Mouse (Mus musculus) layer of hippocampus, postnatal 14 days (tissue): ENCODE measurements at regions not wholly inside any gene's neighbourhood (a gene's known extent, or its start where the extent isn't known, plus 50 kb on each side); places are given as distances from the start of the nearest gene placed in this dataset.
A peak's percentile ranks its signal among the peaks of the same experiment; 100 is the strongest.

ENCODE experiments used
- DNase-seq, 2 experiments: peaks; one replicate each; pipeline ENCODE4 v3.0.0; 2021 to 2022; ENCODE audit warnings: low spot score in 2 of 2, mixed read lengths in 1 of 2

DNA sequence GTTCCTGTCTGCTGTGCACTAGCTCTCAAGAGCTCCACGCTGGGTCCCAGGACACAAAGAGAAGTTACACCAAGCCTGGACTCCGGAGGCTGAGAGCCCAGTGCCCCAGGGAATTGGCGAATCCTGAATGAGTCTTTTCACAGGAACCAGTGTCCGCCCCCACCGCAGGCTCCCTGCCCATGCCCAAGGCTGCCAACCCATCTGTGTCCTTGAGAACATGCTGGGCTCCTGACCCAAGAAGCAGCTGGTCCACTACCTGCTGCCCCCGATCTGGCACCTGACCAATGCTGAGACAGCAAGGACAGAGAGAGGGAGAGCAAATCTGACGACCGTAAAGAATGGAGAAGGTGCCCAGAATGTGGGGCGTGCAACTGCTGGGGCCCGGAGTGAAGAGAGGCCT is 85.2 kb upstream of the Cplx2 start:
- peak; percentile 85 to 90 for DNase-seq

DNA sequence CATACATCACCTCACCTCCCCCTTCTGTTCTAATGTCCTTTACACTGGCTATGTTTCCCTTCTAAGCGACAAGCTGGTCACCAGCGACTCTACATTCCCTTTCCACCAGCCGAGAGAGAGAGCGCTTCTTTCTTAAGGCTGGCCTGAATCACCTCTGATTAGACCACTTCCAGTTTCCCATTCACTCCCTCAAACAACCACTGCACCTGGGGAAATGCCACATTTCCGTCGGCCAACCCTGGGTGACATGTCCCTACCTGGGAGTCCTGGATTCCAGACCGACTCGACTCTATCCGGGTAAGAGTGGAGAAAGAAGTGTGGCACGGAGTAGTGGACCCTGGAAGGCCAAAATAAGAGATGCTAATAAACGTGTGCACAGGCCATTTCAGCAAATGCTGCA is 84.5 kb upstream of the Cplx2 start:
- DNase-seq: no peak

DNA sequence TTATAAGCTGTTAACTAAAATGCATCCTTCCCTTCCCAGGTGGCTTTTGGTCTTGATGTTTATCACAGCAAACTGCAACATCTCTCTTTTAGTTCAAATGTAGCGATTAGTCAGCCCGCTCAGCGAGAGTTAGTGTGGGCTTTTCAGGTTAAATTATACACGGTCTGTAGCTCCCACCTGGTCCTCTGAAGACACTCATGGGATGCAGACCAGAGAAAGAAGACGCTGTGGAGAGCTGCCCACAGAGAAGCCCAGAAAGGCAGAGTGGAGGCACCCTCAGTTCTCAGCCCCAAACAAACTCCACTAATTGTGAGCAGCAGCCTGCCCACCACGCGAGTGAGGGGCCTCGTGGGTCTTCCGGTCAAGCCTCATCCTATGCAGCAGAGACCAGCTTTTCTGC is 81.1 kb upstream of the Cplx2 start:
- DNase-seq: no peak

DNA sequence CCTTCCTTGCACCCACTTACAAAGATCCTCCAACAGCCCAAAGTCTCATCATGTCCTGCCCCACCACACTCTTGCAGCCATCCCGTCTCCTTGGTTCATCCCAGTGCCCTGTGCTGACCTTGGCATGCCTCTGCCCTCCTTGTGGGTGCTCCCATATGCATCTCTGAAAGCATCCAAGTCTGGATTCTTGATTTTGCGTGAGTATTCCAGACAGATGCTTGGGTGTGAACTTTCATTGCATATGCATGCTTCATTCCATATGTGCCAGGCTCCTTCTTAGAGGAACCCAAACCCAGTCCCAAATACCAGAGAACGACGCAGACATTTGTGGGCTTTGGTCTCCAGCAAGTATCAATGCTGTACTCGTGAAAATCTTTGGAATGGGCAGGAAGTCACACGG is 78.8 kb upstream of the Cplx2 start:
- no peak for DNase-seq

DNA sequence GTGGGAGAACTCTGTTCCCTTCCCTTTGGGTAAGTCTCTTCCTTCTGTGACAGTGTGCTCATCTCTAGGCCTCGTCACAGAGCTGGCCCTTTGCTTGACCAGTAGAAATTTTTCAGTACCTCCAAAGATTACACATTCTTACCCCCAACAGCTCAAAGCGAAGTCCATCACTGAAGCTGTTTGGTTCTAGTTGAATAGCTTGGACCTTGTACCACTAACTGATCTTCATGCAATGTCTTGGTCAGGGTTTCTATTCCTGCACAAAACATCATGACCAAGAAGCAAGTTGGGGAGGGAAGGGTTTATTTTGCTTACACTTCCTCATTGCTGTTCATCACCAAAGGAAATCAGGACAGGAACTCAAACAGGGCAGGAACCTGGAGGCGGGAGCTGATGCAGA is 78.1 kb upstream of the Cplx2 start:
- DNase-seq: no peak

DNA sequence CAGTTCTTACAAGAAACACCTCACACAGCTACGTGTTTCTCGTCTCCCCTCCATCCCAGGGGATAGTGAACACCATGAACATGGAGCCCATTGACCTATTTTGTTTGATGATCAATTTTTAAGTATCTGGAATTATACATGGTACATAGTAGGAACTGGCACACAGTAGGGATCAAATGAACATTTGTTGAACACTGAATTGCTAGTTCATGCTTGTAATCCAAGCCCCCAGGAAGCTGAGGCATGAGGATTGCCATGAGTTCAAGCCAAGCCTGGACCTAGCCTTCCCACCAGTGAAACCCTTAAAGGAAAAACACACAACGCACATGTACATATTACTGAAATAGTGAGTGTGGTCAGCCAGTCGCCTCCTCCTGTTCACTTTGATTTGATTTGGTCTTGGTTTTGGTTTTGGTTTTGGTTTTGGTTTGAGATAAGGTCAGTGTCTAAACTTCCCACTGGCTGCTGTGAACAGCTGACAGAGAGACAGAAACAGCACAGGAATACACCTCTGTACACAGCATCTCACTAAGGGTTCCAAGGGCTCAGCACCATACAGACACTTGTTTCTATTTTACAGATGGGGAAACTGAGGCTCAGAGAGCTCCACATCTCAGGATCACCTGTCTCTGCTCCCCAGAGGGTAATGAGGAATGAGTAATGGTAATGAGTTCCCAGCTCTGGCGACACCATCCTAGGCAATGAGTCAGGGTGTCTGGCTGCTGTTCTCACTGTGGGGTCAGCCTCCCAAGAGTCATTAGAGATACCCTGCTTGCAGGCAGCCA is 75.5 kb upstream of the Cplx2 start:
- no peak for DNase-seq

DNA sequence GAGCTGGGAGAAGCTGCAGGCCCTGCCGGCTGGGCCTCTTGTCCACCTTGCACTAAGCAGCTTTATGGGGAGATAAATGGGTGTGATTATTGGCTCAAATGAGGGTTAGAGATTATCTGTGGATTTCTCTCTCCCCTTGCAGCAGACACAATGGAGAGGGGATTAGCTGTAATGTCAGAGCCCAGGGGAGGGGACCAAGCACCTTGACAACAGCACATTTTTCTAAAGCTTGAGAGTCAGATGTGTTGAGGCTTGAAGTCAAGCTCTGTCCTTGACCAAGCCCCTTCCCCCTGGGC is 74.9 kb upstream of the Cplx2 start:
- no peak for DNase-seq

DNA sequence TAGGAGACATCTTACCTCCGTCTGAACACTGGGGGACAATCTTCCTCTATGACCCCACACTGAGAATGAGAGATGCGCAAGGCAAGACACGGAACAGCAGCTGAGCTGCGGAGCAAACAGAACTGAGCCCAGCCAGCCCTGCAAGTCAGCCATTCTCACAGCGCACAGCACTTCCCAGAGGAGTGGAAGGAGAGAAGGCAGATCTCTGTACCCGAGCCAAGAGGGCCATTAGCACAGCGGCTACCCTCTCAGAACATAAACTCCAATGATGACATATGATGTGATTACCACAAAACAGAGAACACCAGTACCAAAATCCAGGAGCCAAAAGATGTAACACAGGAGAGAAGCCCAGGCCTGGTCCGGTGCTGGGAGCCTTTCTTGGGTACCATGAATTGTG is 72.3 kb upstream of the Cplx2 start:
- no peak for DNase-seq

DNA sequence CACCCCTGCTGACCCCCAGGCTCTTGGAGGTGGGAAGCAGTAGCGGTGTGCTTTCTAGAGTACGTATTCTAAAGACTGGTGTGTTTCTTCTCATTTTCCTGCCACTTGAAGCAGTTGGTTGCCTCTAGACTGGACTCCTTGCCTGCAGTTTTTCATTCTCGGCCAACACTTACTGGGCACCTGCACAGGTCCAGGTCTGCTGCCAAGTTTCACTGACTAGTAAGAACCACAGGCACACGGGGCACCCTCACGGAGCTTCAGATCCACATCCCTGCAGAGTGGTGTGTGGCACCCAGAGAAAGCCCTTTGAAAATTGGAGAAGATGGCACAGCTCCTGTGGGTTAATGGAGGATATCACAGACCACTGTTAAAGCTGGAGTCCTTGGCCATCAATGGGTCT is 71.9 kb upstream of the Cplx2 start:
- DNase-seq: no peak

DNA sequence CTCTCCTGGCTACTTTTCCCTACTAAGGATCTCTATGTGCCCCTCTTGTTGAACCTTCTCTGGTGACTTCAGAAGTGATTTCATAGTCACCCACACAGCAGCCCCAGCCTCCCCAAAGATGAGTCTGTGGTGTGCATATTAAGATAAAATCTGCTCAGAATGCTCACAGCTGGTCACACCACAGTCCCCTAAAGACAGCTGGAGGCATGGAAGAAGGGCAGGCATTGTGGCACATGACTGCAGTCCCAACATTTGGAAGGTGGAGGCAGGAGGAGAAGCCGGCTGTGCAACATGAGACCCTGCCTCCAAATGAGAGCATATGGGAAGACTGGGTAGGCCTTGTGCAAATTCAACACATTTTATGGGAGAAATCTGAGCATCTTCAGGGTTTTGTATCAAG is 70.0 kb upstream of the Cplx2 start:
- no peak for DNase-seq

DNA sequence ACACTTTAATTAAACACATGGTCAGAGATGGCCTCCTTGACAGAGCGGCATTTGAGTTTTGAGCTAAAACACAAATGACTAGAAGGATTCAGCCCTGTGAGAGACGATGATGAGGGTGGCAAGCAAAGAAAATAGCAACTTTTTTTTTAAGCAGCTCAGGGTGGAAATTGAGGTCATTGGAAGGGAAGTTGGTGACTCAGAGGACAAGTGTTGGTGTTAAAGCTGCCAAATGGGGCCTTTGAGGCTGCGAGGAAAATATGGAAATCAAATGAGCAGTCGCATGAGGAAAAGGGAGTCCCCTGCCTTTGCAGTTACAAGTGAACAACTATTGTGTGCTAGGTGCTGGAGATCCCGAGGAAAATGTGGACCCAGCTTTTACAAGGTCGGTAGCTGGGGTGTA is 69.5 kb upstream of the Cplx2 start:
- DNase-seq: no peak

DNA sequence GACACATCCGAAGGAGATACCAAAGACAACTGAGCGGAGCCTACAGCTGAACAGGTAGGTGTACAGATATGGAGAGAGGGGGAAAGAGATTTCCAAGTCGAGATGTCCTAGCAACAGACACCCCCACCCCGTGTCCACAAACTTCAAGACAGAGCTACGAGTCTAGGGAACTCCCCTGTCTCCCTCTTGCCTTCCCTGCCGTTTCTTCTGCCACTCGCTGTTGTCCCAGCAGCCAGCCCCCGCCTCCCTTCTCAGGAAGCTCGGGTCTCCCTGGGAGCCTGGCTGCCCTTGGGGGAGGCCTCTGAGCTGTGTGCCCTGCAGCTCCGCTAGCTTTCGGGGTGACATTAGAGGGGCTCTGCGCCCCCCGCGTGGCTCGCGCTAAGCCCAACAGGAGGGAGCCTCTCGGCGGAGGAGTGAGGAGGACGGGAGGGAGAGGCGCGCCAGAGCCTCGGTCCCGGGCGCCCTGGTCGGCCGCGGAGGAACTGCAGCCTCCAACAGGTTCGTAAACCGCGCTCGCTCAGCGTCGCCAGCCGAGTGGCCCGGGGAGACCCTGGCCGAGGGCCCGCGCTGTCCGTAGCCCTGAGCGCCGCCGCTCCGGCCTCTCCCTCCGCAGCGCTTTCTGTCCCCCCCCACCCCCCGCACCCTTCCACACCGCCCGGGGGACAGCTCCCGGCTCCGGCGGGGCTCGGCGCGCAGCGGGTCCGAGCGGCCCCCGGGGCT is 68.6 kb upstream of the Cplx2 start:
- DNase-seq: peak in 1 of 2 experiments; percentile 66

DNA sequence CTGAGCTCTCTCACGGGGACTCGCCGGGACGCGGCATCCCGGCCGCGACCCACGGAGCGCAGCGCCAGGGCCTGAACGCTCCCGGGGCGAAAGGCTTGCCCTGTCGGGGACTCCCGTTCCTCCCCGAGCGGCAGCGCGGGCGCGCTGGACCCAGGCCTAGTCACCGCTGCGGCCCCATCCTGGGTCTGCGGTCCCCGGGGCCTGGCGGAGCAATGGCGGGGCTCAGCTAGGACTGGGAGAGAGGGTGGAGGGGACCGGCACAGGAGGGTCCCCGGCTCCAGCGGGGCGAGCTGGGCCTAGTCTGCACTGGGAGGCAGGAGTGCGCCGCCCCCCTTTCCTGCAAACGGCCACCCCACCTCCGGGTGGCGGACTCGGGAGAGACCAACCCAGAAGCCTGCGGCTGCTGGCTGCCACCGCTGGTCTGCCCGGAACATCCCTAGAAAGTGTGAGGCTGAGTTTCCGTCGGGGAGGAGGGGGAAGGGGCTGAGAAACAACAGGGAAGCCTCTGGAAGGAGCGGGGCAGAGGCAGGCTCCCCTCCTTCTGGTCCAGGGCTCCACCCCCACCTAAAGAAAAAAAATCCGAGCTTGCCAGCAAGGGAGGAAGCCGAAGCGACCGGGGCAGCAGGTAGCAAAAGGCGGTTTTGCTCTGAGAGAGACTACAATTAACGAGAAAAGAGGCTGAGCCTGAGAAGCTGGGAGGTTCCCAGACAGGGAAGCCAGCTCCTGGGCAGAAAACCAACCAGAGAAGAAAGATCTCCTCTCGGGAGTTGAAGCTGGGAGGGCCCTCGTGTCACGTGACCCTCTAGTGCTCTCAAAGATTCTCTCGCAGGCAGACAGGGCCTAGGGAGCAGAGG is 67.9 kb upstream of the Cplx2 start:
- peak; percentile 80 to 88 for DNase-seq

DNA sequence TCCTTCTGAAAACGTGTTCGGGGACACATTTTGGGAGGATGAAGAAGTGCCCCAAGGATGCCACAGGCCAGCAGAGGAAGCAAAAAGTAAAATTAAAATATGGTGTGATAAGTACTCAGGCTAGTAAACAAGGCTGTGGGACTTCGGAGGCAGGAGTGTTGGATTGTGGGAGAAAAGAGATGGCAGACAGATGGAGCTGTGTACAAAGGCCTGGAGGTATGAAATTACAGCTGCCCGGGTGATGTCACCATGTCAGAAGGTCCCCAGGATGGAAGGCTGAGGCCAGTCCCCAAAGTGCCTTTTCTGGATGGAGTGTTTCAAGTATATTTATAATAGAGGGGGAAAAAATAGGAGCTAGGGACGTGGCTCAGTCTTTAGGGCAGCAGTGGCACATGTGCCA is 66.9 kb upstream of the Cplx2 start:
- no peak for DNase-seq

DNA sequence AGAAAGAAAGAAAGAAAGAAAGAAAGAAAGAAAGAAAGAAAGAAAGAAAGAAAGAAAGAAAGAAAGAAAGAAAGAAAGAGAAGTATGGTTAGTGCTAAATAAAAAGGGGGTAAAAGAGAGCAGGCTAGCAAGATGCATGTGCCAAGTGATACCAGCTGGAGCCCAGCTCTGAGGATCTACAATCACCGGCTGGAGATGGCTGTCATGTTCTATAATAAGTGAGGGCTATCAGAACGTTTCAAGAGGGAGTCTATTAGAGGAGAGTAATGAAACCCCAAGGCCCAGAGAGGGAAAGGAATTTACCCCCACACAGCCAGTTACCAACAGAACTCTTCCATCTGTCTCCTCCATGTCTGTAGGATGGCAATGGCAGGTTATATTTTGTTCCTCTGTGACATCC is 62.6 kb upstream of the Cplx2 start:
- DNase-seq: no peak

DNA sequence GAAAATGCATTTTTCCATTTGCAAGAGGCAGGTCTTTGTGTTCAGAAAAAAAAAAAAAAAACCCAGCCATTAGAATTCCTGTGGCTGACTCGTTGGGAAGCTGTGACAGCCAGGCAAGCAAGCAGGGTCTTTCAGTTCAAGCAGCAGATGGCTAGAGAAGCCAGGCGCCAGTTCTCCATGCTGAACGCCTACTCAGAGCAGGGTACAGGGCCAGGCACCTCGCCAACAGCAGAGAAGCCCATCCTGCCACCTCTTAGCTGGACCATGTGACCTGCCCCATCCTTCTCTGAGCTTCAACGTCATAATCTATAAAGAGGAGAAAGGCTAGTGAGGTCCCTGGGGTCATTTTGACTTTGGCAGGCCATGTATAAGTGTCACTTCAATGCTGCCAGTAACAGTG is 61.8 kb upstream of the Cplx2 start:
- DNase-seq: peak; percentile 72 to 88

DNA sequence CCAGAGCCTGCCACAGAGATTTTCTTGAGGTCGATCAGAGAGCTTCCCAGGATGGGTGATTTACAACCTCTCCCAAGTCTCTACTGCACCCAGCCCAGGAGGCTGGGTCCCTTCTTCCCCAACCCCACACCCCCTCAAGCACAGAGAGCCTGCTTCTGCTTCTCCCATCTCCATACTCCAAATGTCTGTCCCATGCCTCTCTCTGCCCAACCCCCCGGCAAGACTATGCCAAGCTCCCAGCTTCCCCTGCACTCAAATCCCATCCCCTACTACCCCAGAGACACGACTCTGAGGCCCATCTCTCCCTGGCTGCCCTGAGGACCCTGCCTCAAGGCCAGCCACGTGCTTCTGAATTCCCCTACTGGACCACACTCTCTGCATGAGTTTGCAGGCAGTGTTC is 61.0 kb upstream of the Cplx2 start:
- DNase-seq: no peak

DNA sequence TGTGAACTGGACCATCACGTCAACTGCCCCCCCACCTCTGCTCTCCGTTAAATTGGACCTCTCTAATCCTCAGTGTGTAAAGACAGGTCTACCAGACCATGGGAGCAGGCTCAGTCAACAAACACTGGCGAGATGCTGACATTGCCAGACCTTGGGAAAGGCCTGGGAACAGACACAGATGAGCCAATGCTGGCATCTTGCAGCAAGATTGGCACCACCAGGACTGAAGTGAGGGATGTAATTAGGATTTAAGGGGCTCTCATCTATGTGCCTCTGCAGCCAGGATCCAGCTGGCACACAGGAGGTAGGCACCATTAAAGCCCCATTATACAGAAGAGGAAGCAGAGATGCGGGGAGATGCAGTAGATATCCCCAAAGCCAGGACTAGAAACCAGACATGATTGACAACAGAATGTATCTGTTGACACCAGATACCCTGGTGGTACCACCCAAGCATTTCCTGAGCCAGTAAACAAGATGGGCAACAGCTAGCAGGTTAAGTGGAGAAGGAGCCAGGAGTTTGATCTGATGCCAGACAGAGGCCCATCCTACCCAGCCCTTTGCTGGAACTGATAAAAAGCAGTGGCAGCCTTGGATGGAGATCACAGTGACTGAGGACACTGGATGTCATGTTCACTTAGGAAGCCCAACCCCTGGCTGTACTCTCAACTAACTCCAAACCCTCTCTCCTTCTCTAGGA is 59.7 kb upstream of the Cplx2 start:
- no peak for DNase-seq

DNA sequence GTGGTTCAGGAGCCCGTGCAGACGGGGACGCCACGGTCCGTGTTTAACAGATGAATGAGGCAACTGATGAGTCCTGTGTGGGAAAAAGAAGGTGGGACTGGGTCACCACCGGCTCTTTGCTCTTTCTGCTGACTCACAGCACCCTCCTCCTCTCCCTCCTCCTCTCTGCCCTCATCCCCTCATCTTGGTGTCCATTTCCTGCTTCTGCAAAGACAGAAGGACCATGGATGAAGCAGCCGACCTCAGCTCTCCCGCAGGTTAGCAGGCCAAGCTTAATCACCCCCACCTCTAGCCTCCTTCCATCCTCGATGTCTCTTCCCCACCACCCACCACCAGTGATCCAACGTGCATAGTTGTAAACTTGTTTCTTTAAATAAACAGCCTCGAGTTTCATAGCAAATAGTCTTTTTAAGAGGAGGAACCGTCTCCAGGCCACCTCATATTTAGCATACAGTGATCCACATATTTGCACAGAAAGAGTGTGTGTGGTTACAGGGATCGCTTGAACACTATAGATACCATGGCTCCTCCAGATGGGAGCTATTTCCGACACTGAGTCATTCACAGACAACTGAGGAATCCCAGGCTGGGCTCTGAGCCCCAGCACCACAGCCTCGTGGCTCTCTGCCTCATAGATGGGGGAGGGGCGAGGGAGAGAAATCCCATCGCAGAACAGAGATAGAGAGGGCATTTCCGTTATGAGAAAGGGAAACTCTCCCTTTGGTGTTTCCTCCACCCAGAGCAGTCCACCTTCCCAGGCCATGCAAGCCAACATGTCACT is 58.6 kb upstream of the Cplx2 start:
- no peak for DNase-seq

DNA sequence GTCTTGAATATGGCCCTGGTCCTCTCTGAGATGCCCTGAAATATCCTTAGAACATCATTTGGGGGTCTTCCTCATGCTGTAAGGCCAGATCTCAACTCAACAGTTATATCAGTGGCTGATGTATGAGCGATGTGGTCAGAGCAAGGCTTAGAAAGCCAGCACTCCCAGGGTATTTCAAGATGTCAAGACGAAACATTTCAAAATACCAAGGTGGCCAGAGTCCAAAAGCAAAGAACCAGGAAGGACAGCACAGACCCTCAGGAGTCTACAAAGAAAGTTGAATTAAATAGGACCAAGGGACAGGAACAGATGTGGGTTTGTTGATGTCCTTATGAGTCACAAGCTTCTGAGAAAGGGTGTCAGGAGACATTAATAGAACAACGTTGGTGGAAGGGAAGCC is 55.8 kb upstream of the Cplx2 start:
- DNase-seq: no peak

DNA sequence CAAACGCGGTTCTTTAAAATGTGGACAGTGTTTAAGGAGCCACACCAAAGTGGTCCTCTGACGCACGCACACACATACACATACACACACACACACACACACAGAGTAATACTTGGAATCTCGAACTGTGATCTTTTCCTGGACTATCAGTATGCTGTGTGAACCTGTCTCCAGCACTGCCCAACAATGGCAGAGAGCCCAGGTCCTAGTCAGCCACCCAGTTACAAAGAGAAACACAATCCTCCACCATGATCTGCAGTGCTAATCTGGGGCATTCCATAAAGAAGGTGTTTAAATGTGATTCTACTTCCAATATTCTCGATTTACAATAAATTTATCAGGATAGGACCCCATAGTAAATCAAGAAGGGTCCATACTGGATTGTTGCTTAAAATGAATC is 54.2 kb upstream of the Cplx2 start:
- no peak for DNase-seq
